Mouse (Mus musculus): ENCODE results near the gene Ccdc89. TPM values are rescaled to one million over a fixed set of nuclear protein-coding genes. Genes with fewer than 3 reads are reported as not detected.

Ccdc89 gene
- total RNA-seq (2014; rRNA removed) (0.07 and 0.09 TPM in 2 replicates), polyA plus RNA-seq (2012; rRNA removed) (0.09 TPM in 1 of 2 replicates, not detected in the other)

GRCm38 (mm10) chr7:90426020-90427001, at the start of gene Ccdc89:
Gene Ccdc89 (plus strand): TSS chr7:90426577.
- H3K36me3 ChIP-seq (ENCODE audit: control insufficient read depth, insufficient read depth, low read length): no peaks in the 10 kb centered on the region
- no peaks in the 10 kb centered on the region for H3K27me3 ChIP-seq (ENCODE audit: control insufficient read depth, insufficient read depth, low read length)
- TF ChIP-seq CTCF (IDR thresholded peaks at IDR 0.05; ENCODE audit: low read depth, low read length): no peak
- no peak for TF ChIP-seq POLR2A (IDR thresholded peaks at IDR 0.05; ENCODE audit: extremely low read depth, insufficient read depth, low read length)
- H3K79me2 ChIP-seq (ENCODE audit: control insufficient read depth, insufficient read depth, low read length): no peaks in the 10 kb centered on the region
- H3K9ac ChIP-seq (ENCODE audit: low read depth, low read length): peak within 1 kb of the TSS; percentile 30
- H3K27ac ChIP-seq (replicated peaks; ENCODE audit: insufficient read depth, low read depth, low read length): no peak within 1 kb of the TSS
- DNase-seq (ENCODE audit: extremely low read depth, low read depth, low spot score): peak; percentile 92
- 22% methylated on average over 29 of the region's 29 CpGs for WGBS
- H3K4me3 ChIP-seq (ENCODE audit: insufficient read depth, low read depth, low read length): peak within 1 kb of the TSS; percentile 48
- H3K4me1 ChIP-seq (ENCODE audit: control insufficient read depth, insufficient read depth, low read length): peaks cover 6% of the 10 kb centered on the region

DNA sequence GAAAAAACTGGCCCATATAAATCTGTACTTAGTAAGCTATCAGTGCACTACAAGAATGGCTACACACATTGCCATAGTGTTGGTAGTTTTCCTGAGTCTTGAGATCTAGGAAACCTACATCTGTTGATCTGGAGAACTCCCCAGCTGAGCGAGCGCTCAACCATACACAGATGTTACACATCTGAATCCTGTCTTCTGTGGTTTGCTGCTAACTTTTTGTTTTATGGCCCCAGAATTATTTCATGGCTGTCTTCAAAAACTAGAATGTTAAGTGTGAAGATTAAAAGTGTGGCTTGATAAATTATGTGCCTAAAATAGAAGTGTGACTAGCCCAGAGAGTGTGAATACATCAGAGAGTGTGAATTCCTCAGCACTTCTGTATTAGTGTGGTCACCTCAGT, 42.0 kb upstream of the Ccdc89 start:
- no peaks in the 10 kb centered on the region for H3K4me1 ChIP-seq (ENCODE audit: control insufficient read depth, insufficient read depth, low read length)
- no peaks in the 10 kb centered on the region for H3K36me3 ChIP-seq (ENCODE audit: control insufficient read depth, insufficient read depth, low read length)
- H3K4me3 ChIP-seq (ENCODE audit: insufficient read depth, low read depth, low read length): no peak overlapping the region
- 94% methylated on average over 2 of the region's 2 CpGs for WGBS
- DNase-seq (ENCODE audit: extremely low read depth, low read depth, low spot score): no peak
- H3K9ac ChIP-seq (ENCODE audit: low read depth, low read length): no peak overlapping the region
- TF ChIP-seq CTCF (IDR thresholded peaks at IDR 0.05; ENCODE audit: low read depth, low read length) (no peak), POLR2A (IDR thresholded peaks at IDR 0.05; ENCODE audit: extremely low read depth, insufficient read depth, low read length) (no peak)
- no peak overlapping the region for H3K27ac ChIP-seq (replicated peaks; ENCODE audit: insufficient read depth, low read depth, low read length)
- no peaks in the 10 kb centered on the region for H3K27me3 ChIP-seq (ENCODE audit: control insufficient read depth, insufficient read depth, low read length)
- H3K79me2 ChIP-seq (ENCODE audit: control insufficient read depth, insufficient read depth, low read length): no peaks in the 10 kb centered on the region

DNA sequence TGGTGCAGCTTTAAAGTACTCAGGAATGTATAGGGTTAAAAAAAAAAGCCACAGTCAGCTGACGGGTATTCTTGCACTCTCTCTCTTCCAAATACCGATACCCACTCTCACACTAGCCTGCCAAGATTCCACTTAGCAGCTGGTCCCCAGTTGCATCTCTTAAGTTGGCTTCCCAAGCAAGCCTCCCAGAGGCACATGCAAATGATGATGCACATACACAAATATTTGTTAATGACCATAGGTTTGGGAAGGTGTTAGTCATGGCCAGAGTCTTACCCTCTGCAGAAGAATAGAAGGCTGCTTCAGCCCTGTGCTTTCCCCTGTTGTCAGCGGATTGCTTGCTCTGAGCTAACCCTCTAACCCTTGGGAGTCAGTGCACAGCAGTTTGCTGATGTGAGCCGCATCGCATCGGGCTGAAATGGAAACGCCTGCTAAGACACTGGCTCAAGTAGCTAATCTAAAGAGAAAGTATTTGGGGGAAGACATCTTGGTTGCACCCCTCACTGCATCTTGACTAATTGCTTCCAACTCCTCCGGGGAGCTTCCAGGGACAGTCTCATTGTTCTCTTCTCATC, 39.4 kb upstream of the Ccdc89 start:
- no peaks in the 10 kb centered on the region for H3K79me2 ChIP-seq (ENCODE audit: control insufficient read depth, insufficient read depth, low read length)
- TF ChIP-seq CTCF (IDR thresholded peaks at IDR 0.05; ENCODE audit: low read depth, low read length) (no peak), POLR2A (IDR thresholded peaks at IDR 0.05; ENCODE audit: extremely low read depth, insufficient read depth, low read length) (no peak)
- H3K4me1 ChIP-seq (ENCODE audit: control insufficient read depth, insufficient read depth, low read length): no peaks in the 10 kb centered on the region
- no peak overlapping the region for H3K27ac ChIP-seq (replicated peaks; ENCODE audit: insufficient read depth, low read depth, low read length)
- H3K27me3 ChIP-seq (ENCODE audit: control insufficient read depth, insufficient read depth, low read length): no peaks in the 10 kb centered on the region
- H3K9ac ChIP-seq (ENCODE audit: low read depth, low read length): no peak overlapping the region
- no peaks in the 10 kb centered on the region for H3K36me3 ChIP-seq (ENCODE audit: control insufficient read depth, insufficient read depth, low read length)
- no peak overlapping the region for H3K4me3 ChIP-seq (ENCODE audit: insufficient read depth, low read depth, low read length)
- no peak for DNase-seq (ENCODE audit: extremely low read depth, low read depth, low spot score)
- whole genome bisulfite sequencing: 8% methylated on average over 8 of the region's 8 CpGs

DNA sequence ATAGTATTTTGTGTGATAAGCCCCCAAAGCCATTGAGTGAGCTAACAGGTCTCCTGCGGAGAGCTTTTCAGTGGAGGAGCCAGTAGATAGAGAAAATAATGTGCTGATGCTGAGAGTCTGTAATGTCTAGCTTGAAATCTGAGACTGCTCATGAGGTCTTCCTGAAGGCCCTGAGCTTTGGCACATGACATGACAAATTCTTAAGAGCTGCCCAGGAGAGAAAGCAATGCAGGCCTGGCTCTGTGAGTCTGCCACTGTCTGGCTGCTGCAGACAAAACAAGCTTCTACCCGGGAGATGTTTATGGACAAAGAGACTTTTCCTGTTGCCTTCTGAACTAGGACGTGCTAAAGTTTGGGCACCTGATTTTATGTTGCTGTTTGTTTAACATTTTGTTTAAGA, 36.6 kb upstream of the Ccdc89 start:
- H3K79me2 ChIP-seq (ENCODE audit: control insufficient read depth, insufficient read depth, low read length): no peaks in the 10 kb centered on the region
- H3K4me1 ChIP-seq (ENCODE audit: control insufficient read depth, insufficient read depth, low read length): no peaks in the 10 kb centered on the region
- H3K27me3 ChIP-seq (ENCODE audit: control insufficient read depth, insufficient read depth, low read length): no peaks in the 10 kb centered on the region
- 67% methylated on average over 3 of the region's 3 CpGs for WGBS
- H3K4me3 ChIP-seq (ENCODE audit: insufficient read depth, low read depth, low read length): no peak overlapping the region
- no peak for TF ChIP-seq CTCF (IDR thresholded peaks at IDR 0.05; ENCODE audit: low read depth, low read length)
- TF ChIP-seq POLR2A (IDR thresholded peaks at IDR 0.05; ENCODE audit: extremely low read depth, insufficient read depth, low read length): no peak
- H3K9ac ChIP-seq (ENCODE audit: low read depth, low read length): no peak overlapping the region
- no peaks in the 10 kb centered on the region for H3K36me3 ChIP-seq (ENCODE audit: control insufficient read depth, insufficient read depth, low read length)
- no peak overlapping the region for H3K27ac ChIP-seq (replicated peaks; ENCODE audit: insufficient read depth, low read depth, low read length)
- DNase-seq (ENCODE audit: extremely low read depth, low read depth, low spot score): no peak

DNA sequence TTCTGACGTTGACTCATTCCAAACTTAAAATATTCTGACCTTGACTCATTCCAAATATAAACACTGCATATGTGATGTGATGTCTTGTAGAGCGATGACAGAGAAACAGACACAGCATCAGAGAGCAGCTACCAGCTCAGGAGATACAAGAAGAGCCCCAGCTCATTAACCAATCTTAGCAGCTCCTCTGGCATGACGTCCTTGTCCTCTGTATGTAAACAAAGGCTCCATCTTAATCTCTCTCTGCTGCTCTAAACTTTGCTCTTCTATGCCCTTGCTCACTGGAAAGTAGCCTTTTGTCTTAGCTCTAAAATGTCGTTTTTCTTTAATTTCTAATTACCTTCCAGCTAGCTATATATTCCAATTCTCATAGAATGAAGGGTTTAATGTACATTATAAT, 31.3 kb upstream of the Ccdc89 start:
- H3K27me3 ChIP-seq (ENCODE audit: control insufficient read depth, insufficient read depth, low read length): no peaks in the 10 kb centered on the region
- no peak overlapping the region for H3K9ac ChIP-seq (ENCODE audit: low read depth, low read length)
- DNase-seq (ENCODE audit: extremely low read depth, low read depth, low spot score): no peak
- TF ChIP-seq CTCF (IDR thresholded peaks at IDR 0.05; ENCODE audit: low read depth, low read length) (no peak), POLR2A (IDR thresholded peaks at IDR 0.05; ENCODE audit: extremely low read depth, insufficient read depth, low read length) (no peak)
- no peak overlapping the region for H3K4me3 ChIP-seq (ENCODE audit: insufficient read depth, low read depth, low read length)
- H3K4me1 ChIP-seq (ENCODE audit: control insufficient read depth, insufficient read depth, low read length): no peaks in the 10 kb centered on the region
- no peaks in the 10 kb centered on the region for H3K36me3 ChIP-seq (ENCODE audit: control insufficient read depth, insufficient read depth, low read length)
- H3K27ac ChIP-seq (replicated peaks; ENCODE audit: insufficient read depth, low read depth, low read length): no peak overlapping the region
- 55% methylated on average over 4 of the region's 4 CpGs for WGBS
- no peaks in the 10 kb centered on the region for H3K79me2 ChIP-seq (ENCODE audit: control insufficient read depth, insufficient read depth, low read length)

Measured in liver, adult 2 months (tissue).